Mouse (Mus musculus) testis, adult 2 months (tissue): Measurements from ENCODE around the gene Ptprt. TPM values are rescaled to one million over a fixed set of nuclear protein-coding genes. Genes with fewer than 3 reads are reported as not detected.
"Not testable (repeated sequence)": the region's sequence is repeated elsewhere in the genome, so short reads cannot be mapped to it uniquely, and the experiment has no call there.

Experiments used
- H3K27ac ChIP-seq: fragments of 200-500 bp; 2 replicates; pipeline ENCODE4 v1.5.1; 2012; ENCODE audit warnings: low read depth, low read length; ENCODE audit not compliant: control insufficient read depth, insufficient read depth
- H3K27me3 ChIP-seq: fragments of 200-500 bp; 2 replicates; pipeline ENCODE4 v1.6.1; 2012; ENCODE audit warnings: mild to moderate bottlenecking, low read length, moderate library complexity; ENCODE audit not compliant: control insufficient read depth, insufficient read depth
- H3K36me3 ChIP-seq: fragments of 200-500 bp; 2 replicates; pipeline ENCODE4 v1.6.1; 2012; ENCODE audit warnings: mild to moderate bottlenecking, low read length; ENCODE audit not compliant: control insufficient read depth, insufficient read depth
- H3K4me1 ChIP-seq: fragments of 200-500 bp; 2 replicates; pipeline ENCODE4 v1.6.1; 2012; ENCODE audit warnings: low read length; ENCODE audit not compliant: control insufficient read depth, insufficient read depth
- H3K4me3 ChIP-seq: fragments of 200-500 bp; 2 replicates; pipeline ENCODE4 v1.5.1; 2012; ENCODE audit warnings: low read depth, mild to moderate bottlenecking, low read length, moderate library complexity, mixed read lengths; ENCODE audit not compliant: control insufficient read depth
- CTCF ChIP-seq: fragments of 200-500 bp; IDR thresholded peaks from 2 replicates; pipeline ENCODE4 v1.5.1; 2012; ENCODE audit warnings: low read depth, mild to moderate bottlenecking, inconsistent platforms, low read length, moderate library complexity; ENCODE audit not compliant: control insufficient read depth, insufficient read depth, insufficient replicate concordance
- POLR2A ChIP-seq: fragments of 200-500 bp; IDR thresholded peaks from 2 replicates; pipeline ENCODE4 v1.6.1; 2012; ENCODE audit warnings: low read depth, mild to moderate bottlenecking, inconsistent platforms, low read length, moderate library complexity; ENCODE audit not compliant: control insufficient read depth
- polyA plus RNA-seq: library from polyadenylated mRNA; depleted of rRNA; stranded (reverse); fragments of >200 nt; gene quantifications from 2 replicates; pipeline ENCODE4 v1.2.3, GENCODE M21; 2012

The Ptprt gene
- polyA plus RNA-seq, 1 experiment = 1.6 TPM

GRCm38 (mm10) chr2:161519671-161520070 is 1141.3 kb downstream of the Ptprt start:
- H3K36me3 ChIP-seq = no peaks in the 10 kb centered on the region
- no peak overlapping the region for H3K27ac ChIP-seq
- H3K4me3 ChIP-seq = no peak overlapping the region
- no peaks in the 10 kb centered on the region for H3K4me1 ChIP-seq
- no peaks in the 10 kb centered on the region for H3K27me3 ChIP-seq
- TF ChIP-seq POLR2A (no peak), CTCF (no peak)

GRCm38 (mm10) chr2:161516921-161517320 is 1144.0 kb downstream of the Ptprt start:
- Histone ChIP-seq H3K4me1 (no peaks in the 10 kb centered on the region), H3K27ac (no peak overlapping the region), H3K4me3 (no peak overlapping the region), H3K27me3 (no peaks in the 10 kb centered on the region), H3K36me3 (no peaks in the 10 kb centered on the region)
- TF ChIP-seq POLR2A (no peak), CTCF (no peak)

- no peak overlapping the region for H3K27ac ChIP-seq
- no peaks in the 10 kb centered on the region for H3K36me3 ChIP-seq
- H3K4me3 ChIP-seq = no peak overlapping the region
- H3K27me3 ChIP-seq = no peaks in the 10 kb centered on the region
- H3K4me1 ChIP-seq = no peaks in the 10 kb centered on the region
- TF ChIP-seq CTCF (no peak), POLR2A (no peak)
These were observed 1147.7 kb downstream of the Ptprt start for GRCm38 (mm10) chr2:161513256-161513655.

GRCm38 (mm10) chr2:161511880-161512570 is 1148.9 kb downstream of the Ptprt start:
- not testable (repeated sequence) for H3K27me3 ChIP-seq, H3K4me1 ChIP-seq, H3K27ac ChIP-seq, H3K4me3 ChIP-seq, H3K36me3 ChIP-seq

- H3K36me3 ChIP-seq = no peaks in the 10 kb centered on the region
- H3K27ac ChIP-seq = no peak overlapping the region
- H3K27me3 ChIP-seq = no peaks in the 10 kb centered on the region
- no peak overlapping the region; the same call in 1 of the 2 replicates for H3K4me3 ChIP-seq
- H3K4me1 ChIP-seq = no peaks in the 10 kb centered on the region
- TF ChIP-seq POLR2A (no peak), CTCF (no peak)
These were observed 1149.7 kb downstream of the Ptprt start for GRCm38 (mm10) chr2:161511101-161511759.

- Histone ChIP-seq H3K27me3 (no peaks in the 10 kb centered on the region), H3K36me3 (no peaks in the 10 kb centered on the region), H3K4me3 (peak overlapping the region; percentile 15; the same call in 1 of the 2 replicates), H3K4me1 (peaks cover 8% of the 10 kb centered on the region), H3K27ac (no peak overlapping the region)
- no peak for TF ChIP-seq POLR2A
- no peak for TF ChIP-seq CTCF
These were observed 1161.6 kb downstream of the Ptprt start for GRCm38 (mm10) chr2:161499097-161499899.

GRCm38 (mm10) chr2:161498449-161499096 is 1162.4 kb downstream of the Ptprt start:
- no peak overlapping the region for H3K27ac ChIP-seq
- H3K4me3 ChIP-seq = peak overlapping the region; percentile 15; the same call in 1 of the 2 replicates
- TF ChIP-seq CTCF (no peak), POLR2A (no peak)
- peaks cover 8% of the 10 kb centered on the region for H3K4me1 ChIP-seq
- H3K36me3 ChIP-seq = no peaks in the 10 kb centered on the region
- H3K27me3 ChIP-seq = no peaks in the 10 kb centered on the region
